Mouse (Mus musculus) yolk sac, embryonic 10.5 days (tissue): ENCODE results near the gene Dnaja3.

ENCODE experiments used
- DNase-seq: peaks from one replicate; pipeline ENCODE4 v3.0.0-alpha.2; 2017; ENCODE audit warnings: low spot score

Dnaja3 gene

DNA sequence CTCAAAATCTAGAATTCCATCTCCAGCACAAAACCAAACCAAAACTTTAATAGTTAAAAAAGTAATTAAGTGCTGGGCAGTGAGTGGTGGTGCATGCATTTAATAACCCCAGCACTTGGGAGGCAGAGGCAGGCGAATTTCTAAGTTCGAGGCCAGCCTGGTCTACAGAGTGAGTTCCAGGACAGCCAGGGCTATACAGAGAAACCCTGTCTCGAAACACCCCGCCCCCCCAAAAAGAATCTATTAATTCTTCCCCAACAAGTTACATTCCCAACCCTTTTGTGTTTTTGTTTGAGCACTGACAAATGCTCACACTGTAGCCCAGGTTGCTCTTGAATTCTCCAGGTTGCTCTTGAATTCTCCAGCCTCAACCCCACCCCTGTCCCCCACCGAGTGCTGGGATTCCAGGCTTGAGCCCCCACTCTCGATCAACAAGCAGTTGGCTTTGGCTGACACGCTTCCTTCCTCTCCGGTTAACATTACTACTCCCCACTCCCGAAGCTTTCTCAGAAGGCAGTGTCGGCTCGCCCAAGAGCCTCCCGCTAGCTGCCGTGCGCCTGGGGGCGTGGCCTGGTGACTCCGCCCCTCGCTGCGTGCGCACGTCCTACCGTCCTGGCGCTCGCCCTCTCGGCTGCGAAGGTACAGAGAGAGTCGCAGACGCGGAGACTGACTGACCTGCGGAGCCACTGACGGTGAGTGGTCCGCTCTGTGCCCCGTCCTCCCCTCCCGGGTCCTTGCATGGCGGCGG is 86.2 kb downstream of the Dnaja3 start, which contains the start of gene Hmox2:
Gene Hmox2 (plus strand): TSS at position 582 of the 748 bp plus-strand sequence.
- peak; percentile 93 for DNase-seq

DNA sequence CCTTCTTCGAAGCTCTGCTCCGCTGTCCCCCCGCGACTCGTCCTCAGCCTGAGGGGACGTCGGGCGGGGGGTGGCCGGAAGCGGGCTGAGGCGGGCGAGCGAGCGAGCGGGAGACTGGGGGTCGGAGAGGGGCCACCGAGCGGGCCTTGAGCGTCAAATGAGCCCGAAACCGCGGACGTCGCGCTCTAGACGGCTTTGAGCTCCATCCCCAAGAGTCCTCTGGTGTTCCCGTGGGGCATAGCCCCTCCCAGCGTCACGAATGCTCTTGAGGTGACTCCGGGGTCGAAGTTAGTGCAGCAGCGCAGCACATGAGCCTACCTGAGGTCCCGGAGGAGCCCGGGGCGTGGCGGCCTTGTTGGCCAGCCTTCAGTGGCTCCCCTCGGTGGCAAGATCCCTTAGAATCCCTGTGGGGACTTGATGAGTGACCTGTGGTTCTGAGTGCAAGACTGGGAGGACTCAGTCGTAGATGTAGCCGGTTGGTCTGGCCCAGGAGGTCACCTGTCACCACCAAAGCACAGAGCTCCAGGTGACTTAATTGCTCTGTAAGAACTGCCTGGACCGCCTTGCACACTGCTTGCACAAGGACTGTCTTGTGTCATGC is 86.8 kb downstream of the Dnaja3 start:
- no peak for DNase-seq

DNA sequence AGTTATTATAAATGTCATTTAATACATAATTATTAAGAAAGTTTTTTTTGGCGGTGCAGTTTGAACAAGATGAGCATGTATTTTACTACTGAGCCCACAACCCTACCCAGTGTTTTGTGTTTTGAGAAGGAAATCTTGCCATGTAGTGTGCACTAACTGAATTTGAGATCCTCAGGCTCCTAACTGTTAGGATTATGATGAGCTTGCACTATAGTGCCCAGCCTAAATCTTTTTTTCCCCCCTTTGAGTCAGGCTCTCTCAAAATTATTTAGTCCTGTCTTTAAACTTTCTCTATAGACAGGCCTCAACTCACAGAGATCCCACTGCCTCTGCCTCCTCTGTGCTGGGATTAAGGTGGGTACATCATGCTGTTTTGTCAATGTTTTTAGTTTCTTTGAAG is 87.7 kb downstream of the Dnaja3 start:
- no peak for DNase-seq

DNA sequence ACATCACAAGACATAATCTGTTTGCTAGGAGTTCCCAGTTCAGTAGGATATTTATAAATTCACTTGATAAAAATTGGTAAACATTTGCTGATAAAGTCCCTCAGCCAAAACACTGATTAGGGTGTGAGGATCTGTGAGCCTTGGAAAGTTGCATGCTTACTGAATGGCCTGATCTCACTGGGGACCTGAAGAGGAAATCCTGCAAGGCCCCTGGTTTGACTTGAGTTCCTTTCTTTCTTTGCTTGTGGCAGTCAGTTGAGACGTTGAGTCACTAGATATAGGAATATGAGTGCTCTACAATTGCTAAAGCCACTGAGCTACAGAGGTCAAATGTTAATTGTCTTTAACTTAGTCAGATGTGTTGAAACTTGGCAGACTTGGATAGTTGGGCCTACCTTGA is 88.2 kb downstream of the Dnaja3 start:
- DNase-seq, result no peak

DNA sequence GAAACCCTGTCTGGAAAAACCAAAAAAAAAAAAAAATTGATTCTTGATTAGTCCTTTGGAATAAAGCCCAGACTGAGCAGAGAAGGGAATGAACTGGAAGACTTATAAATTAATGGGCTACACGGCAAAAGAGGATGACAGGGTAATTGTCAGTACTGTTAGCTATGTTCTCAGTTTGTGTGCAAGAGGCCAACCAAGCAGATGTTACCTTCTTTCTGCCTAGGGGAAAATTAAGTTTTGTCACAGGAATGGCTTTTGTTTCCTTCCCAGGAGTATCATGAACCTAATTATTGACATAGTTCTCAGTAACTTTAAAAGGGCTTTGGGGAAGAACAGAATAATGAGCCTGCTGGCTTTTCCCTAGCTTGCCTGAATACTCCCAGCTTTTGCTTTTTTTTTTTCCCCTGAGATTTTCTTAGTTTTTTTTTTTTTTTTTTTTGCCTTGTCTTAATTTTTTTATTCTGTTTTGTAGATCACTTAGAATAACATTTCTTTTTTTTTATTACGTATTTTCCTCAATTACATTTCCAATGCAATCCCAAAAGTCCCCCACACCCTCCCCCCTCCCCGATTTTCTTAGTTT is 91.1 kb downstream of the Dnaja3 start:
- no peak for DNase-seq

DNA sequence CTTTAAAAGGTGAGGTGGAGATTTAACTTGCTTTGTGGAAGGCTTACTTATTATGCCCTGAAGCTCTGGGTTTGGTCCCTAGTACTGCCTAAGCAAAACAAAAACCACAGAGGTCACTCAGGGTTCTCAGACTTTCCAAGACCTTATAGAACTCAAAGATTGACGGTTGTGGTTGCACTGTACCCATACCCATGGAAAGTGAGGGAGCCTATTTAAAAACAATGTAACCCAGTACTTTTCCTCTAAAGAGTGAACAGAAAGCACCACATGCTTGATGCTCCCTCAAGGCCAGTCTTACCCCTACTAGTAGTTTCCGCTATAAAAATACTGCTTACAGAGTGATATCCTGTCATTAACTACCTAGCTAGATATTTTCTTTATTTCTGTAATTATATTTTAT is 96.5 kb downstream of the Dnaja3 start:
- DNase-seq, result no peak

DNA sequence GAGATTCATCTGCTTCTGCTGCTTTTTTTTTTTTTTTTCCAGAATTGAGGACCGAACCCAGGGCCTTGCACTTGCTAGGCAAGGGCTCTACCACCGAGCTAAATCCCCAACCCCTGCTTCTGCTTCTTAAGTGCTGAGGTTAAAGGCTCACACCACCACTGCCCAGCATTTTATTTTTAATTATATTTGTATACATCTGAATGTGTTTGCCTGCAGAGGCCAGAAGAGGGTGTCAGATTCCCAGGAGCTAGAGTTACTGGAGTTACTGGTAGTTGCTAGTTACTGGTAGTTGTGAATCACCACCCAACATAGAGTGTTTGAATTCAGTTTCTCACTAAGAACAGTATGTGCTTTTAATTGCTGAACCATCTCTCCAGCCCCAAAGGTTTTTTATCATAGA is 100.2 kb downstream of the Dnaja3 start:
- DNase-seq, result no peak

DNA sequence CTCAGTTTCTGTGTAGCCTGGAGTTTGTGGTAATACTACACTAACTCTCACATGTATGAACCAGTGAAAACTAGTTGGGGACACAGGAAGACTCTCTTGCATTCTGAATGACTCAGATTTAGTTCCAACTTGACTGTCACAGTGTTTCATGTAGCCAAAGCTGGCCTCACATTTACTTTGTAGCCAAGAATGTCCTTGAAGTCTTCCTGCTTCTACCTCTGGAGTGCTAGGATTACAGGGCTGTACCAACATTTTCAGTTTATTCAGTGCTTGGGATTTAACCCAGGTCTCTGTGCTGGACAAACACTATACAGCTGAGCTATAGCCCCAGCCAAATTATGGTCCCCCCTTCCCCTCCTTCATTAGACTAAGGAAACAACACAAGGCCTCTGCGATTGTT is 102.4 kb downstream of the Dnaja3 start:
- no peak for DNase-seq

DNA sequence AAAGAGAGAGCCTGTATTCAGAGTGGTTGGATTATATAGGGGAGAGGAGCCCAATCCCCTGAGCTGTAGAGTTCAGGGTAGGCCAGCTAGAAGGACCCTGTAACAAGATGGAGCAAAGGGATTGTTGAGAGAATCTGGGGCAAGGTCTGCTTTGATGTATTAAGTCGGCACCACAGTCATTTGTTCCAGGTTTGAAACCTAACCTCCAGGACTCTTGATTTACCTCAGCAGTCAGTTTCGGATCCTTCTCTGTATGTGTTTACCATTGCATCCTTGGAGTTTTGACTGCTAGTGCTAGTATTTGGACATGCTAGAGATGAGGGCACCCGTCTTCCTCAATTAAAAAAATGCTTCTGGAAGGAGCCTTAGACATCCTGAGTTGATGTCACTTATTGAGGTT is 112.4 kb downstream of the Dnaja3 start:
- DNase-seq, result no peak

DNA sequence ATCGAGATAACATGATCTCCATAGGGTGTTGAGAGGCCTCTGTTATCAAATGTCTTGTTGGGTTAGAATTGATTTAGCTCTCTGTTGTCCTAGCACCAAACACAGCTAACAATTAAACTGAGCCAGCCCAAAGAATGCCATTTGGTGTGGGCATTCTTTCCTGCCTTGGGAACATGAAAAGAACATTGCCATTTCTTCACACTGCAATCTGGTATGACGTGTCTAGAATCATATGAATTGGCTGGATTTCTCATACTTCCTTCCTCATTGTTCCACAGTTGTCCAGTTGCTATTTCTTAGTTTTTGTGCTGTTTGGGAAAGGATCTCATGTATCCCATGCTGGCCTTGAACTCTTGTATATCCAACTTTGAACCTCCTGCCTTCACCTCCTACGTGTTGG is 114.3 kb downstream of the Dnaja3 start:
- no peak for DNase-seq

DNA sequence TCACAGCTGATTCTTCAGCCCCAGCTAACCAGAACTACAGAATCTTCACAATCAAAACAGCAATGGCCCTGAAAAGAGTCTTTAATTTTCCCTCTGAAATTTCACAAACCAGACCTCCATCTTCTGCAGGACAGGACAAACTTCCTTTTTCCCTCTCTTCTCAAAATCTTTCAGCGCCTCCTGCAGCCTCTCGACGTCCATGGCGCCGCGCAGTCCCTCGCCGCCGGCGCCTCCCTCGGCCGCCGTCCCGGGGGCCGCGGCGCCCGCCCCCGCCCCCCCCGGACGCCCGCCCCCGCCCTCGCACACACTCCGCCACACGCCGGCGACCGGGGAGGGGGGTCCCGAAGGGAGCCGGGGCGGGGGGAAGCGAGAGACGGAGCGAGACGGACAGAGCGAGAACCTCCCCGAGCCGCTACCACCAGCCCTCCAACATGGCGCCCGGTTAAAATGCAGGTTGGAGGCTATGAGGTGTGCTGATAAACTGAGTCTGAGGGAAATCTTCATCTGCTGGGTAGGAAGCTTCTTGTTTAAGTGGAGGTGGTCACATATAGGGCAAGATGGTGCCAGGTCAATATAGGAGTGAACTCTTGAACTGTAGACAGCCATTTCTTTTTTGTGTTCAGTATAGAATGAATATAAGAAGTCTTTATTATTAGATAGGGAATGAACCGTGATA is 117.0 kb downstream of the Dnaja3 start:
- DNase-seq, result peak; percentile 29
